Mouse (Mus musculus): Measurements from ENCODE around the gene Stau1.

Gene Stau1

GRCm38 (mm10) chr2:166990861-166991260 lies 5.2 kb downstream of the Stau1 start:
- ATAC-seq (ENCODE audit: low TSS enrichment) = no peak

- ATAC-seq (ENCODE audit: low TSS enrichment) = no peak
Observed at GRCm38 (mm10) chr2:166983351-166983894, 12.7 kb downstream of the Stau1 start.

- ATAC-seq (ENCODE audit: low TSS enrichment) = no peak
Observed at GRCm38 (mm10) chr2:166980161-166980560, 15.9 kb downstream of the Stau1 start.

- ATAC-seq (ENCODE audit: low TSS enrichment) = peak; percentile 31; the same call in 1 of the 2 replicates
Observed at GRCm38 (mm10) chr2:166977490-166977889, 18.6 kb downstream of the Stau1 start.

GRCm38 (mm10) chr2:166976356-166976755 lies 19.7 kb downstream of the Stau1 start:
- ATAC-seq (ENCODE audit: low TSS enrichment) = no peak

- ATAC-seq (ENCODE audit: low TSS enrichment) = no peak
Observed at GRCm38 (mm10) chr2:166974177-166974872, 21.8 kb downstream of the Stau1 start.

- no peak for ATAC-seq (ENCODE audit: low TSS enrichment)
Observed at GRCm38 (mm10) chr2:166973153-166973552, 22.9 kb downstream of the Stau1 start.

- ATAC-seq (ENCODE audit: low TSS enrichment) = no peak
Observed at GRCm38 (mm10) chr2:166964773-166965172, 31.3 kb downstream of the Stau1 start.

- ATAC-seq (ENCODE audit: low TSS enrichment) = no peak
Observed at GRCm38 (mm10) chr2:166963257-166963656, 32.8 kb downstream of the Stau1 start.

- ATAC-seq (ENCODE audit: low TSS enrichment) = no peak
Observed at GRCm38 (mm10) chr2:166960648-166961330, 35.3 kb downstream of the Stau1 start.

GRCm38 (mm10) chr2:166956805-166957204 lies 39.3 kb downstream of the Stau1 start:
- peak; percentile 76 for ATAC-seq (ENCODE audit: low TSS enrichment)

- ATAC-seq (ENCODE audit: low TSS enrichment) = no peak
Observed at GRCm38 (mm10) chr2:166952151-166952550, 43.9 kb downstream of the Stau1 start.

- peak; percentile 29; the same call in 1 of the 2 replicates for ATAC-seq (ENCODE audit: low TSS enrichment)
Observed at GRCm38 (mm10) chr2:166950853-166951648, 45.0 kb downstream of the Stau1 start.

- ATAC-seq (ENCODE audit: low TSS enrichment) = peak; percentile 32; the same call in 1 of the 2 replicates
Observed at GRCm38 (mm10) chr2:166948936-166949335, 47.2 kb downstream of the Stau1 start.

GRCm38 (mm10) chr2:166948246-166948645 lies 47.9 kb downstream of the Stau1 start:
- ATAC-seq (ENCODE audit: low TSS enrichment) = no peak

- 0 out of 2 replicates have a peak, but pooled peaks have one; percentile 21 for ATAC-seq (ENCODE audit: low TSS enrichment)
Observed at GRCm38 (mm10) chr2:166945456-166945855, 50.6 kb downstream of the Stau1 start.

- ATAC-seq (ENCODE audit: low TSS enrichment) = no peak
Observed at GRCm38 (mm10) chr2:166944346-166944745, 51.8 kb downstream of the Stau1 start.

- ATAC-seq (ENCODE audit: low TSS enrichment) = no peak
Observed at GRCm38 (mm10) chr2:166943146-166943545, 53.0 kb downstream of the Stau1 start.

GRCm38 (mm10) chr2:166936166-166936565 lies 59.9 kb downstream of the Stau1 start:
- ATAC-seq (ENCODE audit: low TSS enrichment) = no peak

GRCm38 (mm10) chr2:166935582-166935981 lies 60.5 kb downstream of the Stau1 start:
- ATAC-seq (ENCODE audit: low TSS enrichment) = no peak

GRCm38 (mm10) chr2:166934416-166934815 lies 61.7 kb downstream of the Stau1 start:
- ATAC-seq (ENCODE audit: low TSS enrichment) = no peak

- peak; percentile 77; the same call in 1 of the 2 replicates for ATAC-seq (ENCODE audit: low TSS enrichment)
Observed at GRCm38 (mm10) chr2:166933943-166934342, 62.2 kb downstream of the Stau1 start.

All from frontal cortex, adult (tissue).